Mouse (Mus musculus) forebrain, embryonic 11.5 days (tissue): Measurements from ENCODE around the gene Kif5a. TPM values are rescaled to one million over a fixed set of nuclear protein-coding genes. Genes with fewer than 3 reads are reported as not detected.
A peak's percentile ranks its signal among the peaks of the same experiment; 100 is the strongest.

Experiments
- ATAC-seq: fragments of 200-750 bp; cut with Nextera tagmentation; replicated peaks from 2 replicates; pipeline ENCODE4 v1.8.0; 2017; ENCODE audit warnings: moderate TSS enrichment; ENCODE audit not compliant: low FRiP score
- DNase-seq: peaks from one replicate; pipeline ENCODE4 v3.0.0-alpha.2; 2017; ENCODE audit warnings: low spot score
- H3K27ac ChIP-seq: fragments of 300-500 bp; sonication (generic); 2 replicates; pipeline ENCODE4 v1.5.1; 2014; ENCODE audit warnings: low read depth, low read length
- H3K27me3 ChIP-seq: fragments of 300-500 bp; sonication (generic); 2 replicates; pipeline ENCODE4 v1.6.1; 2014; ENCODE audit warnings: mild to moderate bottlenecking, low read length, mixed read lengths; ENCODE audit not compliant: control insufficient read depth, insufficient read depth
- H3K36me3 ChIP-seq: fragments of 300-500 bp; sonication (generic); 2 replicates; pipeline ENCODE4 v1.6.1; 2014; ENCODE audit warnings: mild to moderate bottlenecking, low read length, moderate library complexity, mixed read lengths; ENCODE audit not compliant: control insufficient read depth, insufficient read depth
- H3K4me1 ChIP-seq: fragments of 300-500 bp; sonication (generic); replicated peaks from 2 replicates; pipeline ENCODE4 v1.6.1; 2014; ENCODE audit warnings: low read length, mixed read lengths; ENCODE audit not compliant: control insufficient read depth, insufficient read depth
- H3K4me2 ChIP-seq: fragments of 300-500 bp; sonication (generic); 2 replicates; pipeline ENCODE4 v1.6.1; 2014; ENCODE audit warnings: low read depth, mild to moderate bottlenecking, low read length, moderate library complexity, mixed read lengths; ENCODE audit not compliant: severe bottlenecking
- H3K4me3 ChIP-seq: fragments of 300-500 bp; sonication (generic); 2 replicates; pipeline ENCODE4 v1.5.1; 2014; ENCODE audit warnings: low read depth, low read length
- H3K9ac ChIP-seq: fragments of 300-500 bp; sonication (generic); 2 replicates; pipeline ENCODE4 v1.6.1; 2014; ENCODE audit warnings: low read length
- H3K9me3 ChIP-seq: fragments of 300-500 bp; sonication (generic); 2 replicates; pipeline ENCODE4 v1.6.1; 2016; ENCODE audit warnings: low read length, mixed read lengths; ENCODE audit not compliant: control insufficient read depth
- WGBS: fragments of 180-500 bp; shearing (Covaris S2); extraction: QIAGEN DNeasy Blood & Tissue Kit; methylation state at CpG from one replicate; pipeline ENCODE4 v1.1.7; 2014; 5-methylcytosine and 5-hydroxymethylcytosine counted together
- polyA plus RNA-seq: library from polyadenylated mRNA; unstranded; fragments of >200 nt; fragmentation: Nextera tagmentation; extraction: Ambion mirVana; gene quantifications from 2 replicates; pipeline ENCODE4 v1.2.1, GENCODE M21; 2014

Gene Kif5a
- polyA plus RNA-seq, 1 experiment from 2014 or later = 23.6 TPM

- ATAC-seq (no peak), DNase-seq (peak; percentile 52)
- 75% methylated on average over 19 of the region's 19 CpGs for WGBS
- H3K27ac ChIP-seq = no peak overlapping the region
- H3K4me3 ChIP-seq = no peak overlapping the region
- H3K9me3 ChIP-seq = no peaks in the 10 kb centered on the region
- H3K4me2 ChIP-seq = no peak overlapping the region
- H3K27me3 ChIP-seq = no peaks in the 10 kb centered on the region
- peaks cover 19% of the 10 kb centered on the region for H3K4me1 ChIP-seq
- H3K36me3 ChIP-seq = peaks cover 6% of the 10 kb centered on the region; the same call in 1 of the 2 replicates
- H3K9ac ChIP-seq = no peak overlapping the region
Measured at GRCm38 (mm10) chr10:127191191-127192056, 71.7 kb downstream of the Kif5a start.

GRCm38 (mm10) chr10:127190398-127191190 lies 72.6 kb downstream of the Kif5a start:
- Histone ChIP-seq H3K27ac (peak overlapping the region; percentile 54), H3K4me2 (peak overlapping the region; percentile 100; the same call in 1 of the 2 replicates), H3K36me3 (peaks cover 6% of the 10 kb centered on the region; the same call in 1 of the 2 replicates), H3K4me3 (no peak overlapping the region), H3K9ac (no peak overlapping the region; the same call in 1 of the 2 replicates), H3K9me3 (no peaks in the 10 kb centered on the region), H3K27me3 (no peaks in the 10 kb centered on the region), H3K4me1 (peaks cover 14% of the 10 kb centered on the region)
- no peak for ATAC-seq
- 29% methylated on average over 11 of the region's 14 CpGs for WGBS
- peak; percentile 59 for DNase-seq

- Histone ChIP-seq H3K27me3 (no peaks in the 10 kb centered on the region), H3K27ac (peak within 1 kb of the TSS; percentile 76), H3K4me2 (peak within 1 kb of the TSS; percentile 100), H3K4me3 (peak within 1 kb of the TSS; percentile 73), H3K36me3 (peaks cover 6% of the 10 kb centered on the region; the same call in 1 of the 2 replicates), H3K9me3 (no peaks in the 10 kb centered on the region), H3K9ac (peak within 1 kb of the TSS; percentile 88), H3K4me1 (peaks cover 14% of the 10 kb centered on the region)
- DNase-seq (peak; percentile 80), ATAC-seq (peak; percentile 44)
- 1% methylated on average over 35 of the region's 35 CpGs for WGBS
Measured at GRCm38 (mm10) chr10:127189651-127190381, 73.3 kb downstream of the Kif5a start, which contains the start of gene Arhgef25. Gene Arhgef25, minus strand, starts transcription at chr10:127190083.

GRCm38 (mm10) chr10:127189116-127189650 lies 74.0 kb downstream of the Kif5a start:
- ATAC-seq = peak; percentile 15; the same call in 1 of the 2 replicates
- Histone ChIP-seq H3K9me3 (no peaks in the 10 kb centered on the region), H3K27me3 (no peaks in the 10 kb centered on the region), H3K9ac (peak overlapping the region; percentile 88), H3K4me1 (peaks cover 9% of the 10 kb centered on the region), H3K36me3 (peaks cover 6% of the 10 kb centered on the region; the same call in 1 of the 2 replicates), H3K4me2 (peak overlapping the region; percentile 100), H3K4me3 (peak overlapping the region; percentile 73), H3K27ac (peak overlapping the region; percentile 76)
- under 1% methylated on average over 26 of the region's 26 CpGs for WGBS
- DNase-seq = no peak

GRCm38 (mm10) chr10:127188465-127189115 lies 74.6 kb downstream of the Kif5a start:
- H3K36me3 ChIP-seq = peaks cover 6% of the 10 kb centered on the region; the same call in 1 of the 2 replicates

GRCm38 (mm10) chr10:127188079-127188453 lies 75.1 kb downstream of the Kif5a start:
- peak overlapping the region; percentile 73 for H3K4me3 ChIP-seq
- no peaks in the 10 kb centered on the region for H3K27me3 ChIP-seq
- WGBS = 2% methylated on average over 21 of the region's 21 CpGs
- ATAC-seq (no peak), DNase-seq (peak; percentile 59)
- no peaks in the 10 kb centered on the region for H3K9me3 ChIP-seq
- H3K4me2 ChIP-seq = peak overlapping the region; percentile 100
- peak overlapping the region; percentile 88 for H3K9ac ChIP-seq
- peaks cover 9% of the 10 kb centered on the region for H3K4me1 ChIP-seq
- H3K36me3 ChIP-seq = peaks cover 6% of the 10 kb centered on the region; the same call in 1 of the 2 replicates
- H3K27ac ChIP-seq = peak overlapping the region; percentile 76

More at GRCm38 (mm10) chr10:127188465-127189115, 74.6 kb downstream of the Kif5a start:
- Histone ChIP-seq H3K4me2 (peak overlapping the region; percentile 100), H3K9ac (peak overlapping the region; percentile 88), H3K27ac (peak overlapping the region; percentile 76), H3K9me3 (no peaks in the 10 kb centered on the region), H3K4me1 (peaks cover 9% of the 10 kb centered on the region), H3K27me3 (no peaks in the 10 kb centered on the region), H3K4me3 (peak overlapping the region; percentile 73)
- peak; percentile 83 for ATAC-seq
- DNase-seq = peak; percentile 93
- under 1% methylated on average over 43 of the region's 46 CpGs for WGBS

- H3K4me2 ChIP-seq = peak overlapping the region; percentile 100
- peak overlapping the region; percentile 13; the same call in 1 of the 2 replicates for H3K27ac ChIP-seq
- peak overlapping the region; percentile 88 for H3K9ac ChIP-seq
- H3K9me3 ChIP-seq = no peaks in the 10 kb centered on the region
- DNase-seq (peak; percentile 56), ATAC-seq (no peak)
- peak overlapping the region; percentile 73 for H3K4me3 ChIP-seq
- WGBS = 46% methylated on average over 10 of the region's 10 CpGs
- H3K36me3 ChIP-seq = peaks cover 6% of the 10 kb centered on the region; the same call in 1 of the 2 replicates
- H3K27me3 ChIP-seq = no peaks in the 10 kb centered on the region
- H3K4me1 ChIP-seq = peaks cover 9% of the 10 kb centered on the region
Measured at GRCm38 (mm10) chr10:127187371-127188078, 75.6 kb downstream of the Kif5a start.
